Comparison of ENCODE assay signal across 24 mouse cellular contexts in the genomic region with DNA sequence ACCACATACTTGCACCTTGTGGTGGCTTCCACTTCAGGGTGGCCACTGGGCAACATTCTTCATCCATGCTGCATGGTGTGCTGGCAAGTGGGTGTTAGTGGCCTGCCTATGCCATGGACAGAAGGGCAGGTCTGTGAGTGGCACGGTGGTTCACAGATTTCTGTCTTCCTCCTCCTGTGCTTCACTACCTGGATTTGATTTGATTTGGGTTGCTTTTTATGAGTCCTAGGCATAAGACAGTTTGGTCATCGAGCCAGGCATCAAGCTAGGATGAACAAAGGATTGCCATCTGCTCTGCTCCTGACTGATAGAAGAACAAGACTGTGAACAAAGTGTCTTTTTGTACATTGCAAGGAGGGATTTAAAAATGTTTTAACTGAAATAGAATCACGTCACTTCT. TPM values are rescaled to one million over a fixed set of nuclear protein-coding genes. Genes with fewer than 3 reads are reported as not detected.
DNase-seq lines count a peak whose midpoint lies in the region; ATAC-seq and TF ChIP-seq lines count a peak whose summit lies in the region.
"Had no signal": no experiment of that assay in that cellular context is flagged by ENCODE, and none has a peak within 500 bp of the region (broad histone marks: within the 10 kb centered on the region; RNA-seq: fewer than 3 reads in every experiment).

No protein-coding gene starts in this region.

- no peaks in the 10 kb centered on the region for H3K27me3 ChIP-seq in neural tube, embryonic 15.5 days (replicated peaks)
- no peaks in the 10 kb centered on the region for H3K27me3 ChIP-seq in forebrain, postnatal 0 days (ENCODE audit: insufficient read depth, low read length)
- H3K27me3 ChIP-seq in forebrain, embryonic 10.5 days (ENCODE audit: poor library complexity, severe bottlenecking), result peaks cover 44% of the 10 kb centered on the region
- H3K27me3 ChIP-seq: CH12.LX; hindbrain, embryonic 13.5 days; intestine, embryonic 15.5 days had no signal

- H3K4me1 ChIP-seq in neural tube, embryonic 15.5 days, result no peaks in the 10 kb centered on the region
- H3K4me1 ChIP-seq in forebrain, postnatal 0 days (ENCODE audit: insufficient read depth), result no peaks in the 10 kb centered on the region
- H3K4me1 ChIP-seq in forebrain, embryonic 10.5 days, result no peaks in the 10 kb centered on the region
- H3K4me1 ChIP-seq: hindbrain, embryonic 10.5 days; hindbrain, embryonic 13.5 days; intestine, embryonic 15.5 days had no signal

- no peaks in the 10 kb centered on the region for H3K9me3 ChIP-seq in neural tube, embryonic 15.5 days (replicated peaks)
- H3K9me3 ChIP-seq in forebrain, postnatal 0 days (ENCODE audit: low read length), result no peaks in the 10 kb centered on the region
- no peaks in the 10 kb centered on the region for H3K9me3 ChIP-seq in forebrain, embryonic 10.5 days
- H3K9me3 ChIP-seq: G1E; hindbrain, embryonic 10.5 days; hindbrain, embryonic 13.5 days; intestine, embryonic 15.5 days had no signal

- DNase-seq in brain, adult 2 months (ENCODE audit: low read depth, low spot score), result peak; percentile 84
- DNase-seq in cerebellum, adult 11-12 months, result peak; percentile 48
- peak; percentile 19 for DNase-seq in cerebellum, adult 8-10 months
- peak; percentile 28 to 29 for DNase-seq in cerebellum, postnatal 25 days
- DNase-seq in forebrain, postnatal 0 days, result no peak
- DNase-seq in forebrain, embryonic 10.5 days (ENCODE audit: extremely low spot score, low spot score), result no peak
- DNase-seq: adrenal gland, postnatal 10 days; adrenal gland, postnatal 36 days; B cell, adult 2 months; gastrocnemius, postnatal 25 days; heart, adult 11 months; kidney, adult 11 months; kidney, adult 8-10 months had no signal

- 78% methylated on average over 3 of the region's 3 CpGs for WGBS in neural tube, embryonic 15.5 days
- WGBS in forebrain, postnatal 0 days, result 79% methylated on average over 3 of the region's 3 CpGs
- WGBS in forebrain, embryonic 10.5 days, result 79% methylated on average over 3 of the region's 3 CpGs

- no peaks in the 10 kb centered on the region for H3K36me3 ChIP-seq in neural tube, embryonic 15.5 days
- H3K36me3 ChIP-seq in forebrain, postnatal 0 days (ENCODE audit: insufficient read depth), result no peaks in the 10 kb centered on the region
- no peaks in the 10 kb centered on the region for H3K36me3 ChIP-seq in forebrain, embryonic 10.5 days (replicated peaks)
- H3K36me3 ChIP-seq: G1E; hindbrain, embryonic 10.5 days; hindbrain, embryonic 13.5 days; intestine, embryonic 15.5 days had no signal

- no peak for ATAC-seq in neural tube, embryonic 15.5 days (ENCODE audit: low FRiP score)
- ATAC-seq in forebrain, postnatal 0 days, result no peak
- ATAC-seq: forebrain, embryonic 14.5 days; hindbrain, embryonic 16.5 days; intestine, embryonic 15.5 days; Patski had no signal

- H3K4me2 ChIP-seq in neural tube, embryonic 15.5 days, result no peak overlapping the region
- no peak overlapping the region for H3K4me2 ChIP-seq in forebrain, postnatal 0 days (ENCODE audit: low read depth)
- H3K4me2 ChIP-seq: heart, embryonic 11.5 days; hindbrain, embryonic 13.5 days; intestine, embryonic 15.5 days had no signal

- H3K27ac ChIP-seq in neural tube, embryonic 15.5 days (replicated peaks), result no peak overlapping the region
- H3K27ac ChIP-seq in forebrain, postnatal 0 days (ENCODE audit: low read depth, low read length), result no peak overlapping the region
- no peak overlapping the region for H3K27ac ChIP-seq in forebrain, embryonic 10.5 days
- H3K27ac ChIP-seq: hindbrain, embryonic 10.5 days; hindbrain, embryonic 13.5 days; intestine, embryonic 15.5 days had no signal

- no peak for TF ChIP-seq CTCF in forebrain, postnatal 0 days (IDR thresholded peaks at IDR 0.05; ENCODE audit: low read depth)

- H3K4me3 ChIP-seq in neural tube, embryonic 15.5 days (replicated peaks), result no peak overlapping the region
- H3K4me3 ChIP-seq in forebrain, postnatal 0 days (ENCODE audit: low read depth, low read length), result no peak overlapping the region
- H3K4me3 ChIP-seq in forebrain, embryonic 10.5 days, result no peak overlapping the region
- H3K4me3 ChIP-seq: hindbrain, embryonic 10.5 days; hindbrain, embryonic 13.5 days; intestine, embryonic 15.5 days had no signal

- no peak overlapping the region for H3K9ac ChIP-seq in neural tube, embryonic 15.5 days (replicated peaks)
- no peak overlapping the region for H3K9ac ChIP-seq in forebrain, postnatal 0 days
- H3K9ac ChIP-seq: hindbrain, embryonic 13.5 days; intestine, embryonic 15.5 days had no signal

RNA-seq across cellular contexts. Expression of a gene that starts 55.7 kb away (rescaled TPM):
- polyA plus RNA-seq in neural tube, embryonic 15.5 days (2015; fragmentation: Nextera tagmentation; extraction: Ambion mirVana), result 1.5 and 1.6 TPM in 2 replicates
- total RNA-seq in forebrain, postnatal 0 days (2014; rRNA removed), result 0.15 TPM in 1 of 2 replicates, not detected in the other
- 0.77 and 1.4 TPM in 2 replicates for polyA plus RNA-seq in forebrain, postnatal 0 days (2015; fragmentation: Nextera tagmentation; extraction: Ambion mirVana)
- polyA plus RNA-seq in forebrain, embryonic 10.5 days (2016; fragmentation: Nextera tagmentation; extraction: Ambion mirVana), result 1.2 and 1.4 TPM in 2 replicates
- total RNA-seq: adrenal gland, adult 18-20 months; adrenal gland, postnatal 36 days; CH12.LX had no signal
- polyA plus RNA-seq: G1E, Patski had no signal

Comparison
In these comparisons a context has a peak if more than half of its experiments do, and no peak if none do; other contexts are left out.
1. DNase-seq: peak in brain, adult 2 months (single experiment), cerebellum, adult 11-12 months (single experiment), cerebellum, adult 8-10 months (single experiment) and cerebellum, postnatal 25 days (2 of 2); none in forebrain, postnatal 0 days (single experiment) and forebrain, embryonic 10.5 days (single experiment).